Mouse (Mus musculus): ENCODE measurements at regions not wholly inside any gene's neighbourhood (a gene's known extent, or its start where the extent isn't known, plus 50 kb on each side); places are given as distances from the start of the nearest gene placed in this dataset.
"Not testable (repeated sequence)": the region's sequence is repeated elsewhere in the genome, so short reads cannot be mapped to it uniquely, and the experiment has no call there.

DNA sequence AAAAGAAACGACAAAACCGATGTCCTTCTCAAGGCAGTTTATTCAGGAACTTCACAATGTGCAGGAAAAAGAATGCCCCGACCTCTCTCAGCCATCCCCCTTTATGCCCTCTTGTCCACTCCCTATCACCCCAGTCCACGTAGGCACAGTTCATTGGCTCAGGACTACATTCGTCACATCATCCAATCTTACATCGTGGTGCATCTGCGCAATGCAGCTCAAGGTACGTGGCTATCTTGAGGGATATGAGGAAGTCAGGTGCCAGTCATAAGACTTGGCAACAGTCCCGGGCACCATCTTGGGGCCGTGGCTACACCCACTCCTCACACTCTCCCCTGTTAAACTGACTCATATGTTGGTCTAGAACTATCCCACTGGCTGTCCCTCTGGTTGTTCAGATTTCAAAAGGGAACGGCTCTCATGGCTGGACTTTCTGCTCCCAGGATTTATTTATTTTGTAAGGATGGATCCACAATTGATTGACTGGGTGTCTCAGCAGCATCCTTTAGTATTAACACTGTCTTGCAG lies 87.4 kb upstream of the Olfr1402 start:
- DNase-seq, result not testable (repeated sequence)

DNA sequence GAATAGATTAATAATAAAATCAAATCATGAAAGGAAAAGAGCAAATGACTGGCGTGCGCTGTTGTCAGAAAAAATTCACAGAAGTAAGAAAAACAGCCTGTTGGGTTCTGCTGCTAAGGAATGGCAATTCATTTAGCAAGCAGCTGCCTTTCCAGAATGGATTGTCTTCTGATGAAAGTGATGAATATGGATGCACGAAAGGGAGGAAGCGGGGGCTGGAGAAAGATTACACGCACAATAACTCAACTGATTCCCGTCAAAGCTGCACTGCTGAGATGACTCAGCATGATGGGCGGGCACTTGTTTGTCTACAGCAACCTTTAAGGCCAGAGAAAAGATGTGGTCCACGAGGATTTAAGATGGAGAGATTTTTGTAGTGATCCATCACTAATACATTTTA lies 85.4 kb upstream of the Olfr1402 start:
- DNase-seq, result peak; percentile 59

DNA sequence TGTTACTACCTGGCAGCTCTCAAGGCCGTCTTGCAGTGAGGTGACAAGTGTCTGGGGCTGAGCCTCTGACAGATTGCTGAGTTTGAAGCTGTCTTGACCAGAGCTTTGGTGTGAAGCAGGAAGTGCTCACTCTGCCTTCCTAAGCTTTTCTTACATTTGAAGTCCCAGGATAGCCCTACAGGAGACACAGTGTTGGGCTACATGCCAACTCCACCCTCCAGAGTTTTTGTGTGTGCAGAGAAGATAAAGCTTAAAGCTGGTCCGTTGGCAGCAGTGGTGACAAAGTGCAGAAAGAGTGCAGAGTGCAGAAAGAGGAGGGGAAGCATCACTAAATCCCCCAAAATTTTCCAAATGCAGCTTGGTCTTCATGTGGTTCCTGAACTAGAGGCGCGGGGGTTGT lies 70.1 kb upstream of the Olfr1402 start:
- no peak for DNase-seq

DNA sequence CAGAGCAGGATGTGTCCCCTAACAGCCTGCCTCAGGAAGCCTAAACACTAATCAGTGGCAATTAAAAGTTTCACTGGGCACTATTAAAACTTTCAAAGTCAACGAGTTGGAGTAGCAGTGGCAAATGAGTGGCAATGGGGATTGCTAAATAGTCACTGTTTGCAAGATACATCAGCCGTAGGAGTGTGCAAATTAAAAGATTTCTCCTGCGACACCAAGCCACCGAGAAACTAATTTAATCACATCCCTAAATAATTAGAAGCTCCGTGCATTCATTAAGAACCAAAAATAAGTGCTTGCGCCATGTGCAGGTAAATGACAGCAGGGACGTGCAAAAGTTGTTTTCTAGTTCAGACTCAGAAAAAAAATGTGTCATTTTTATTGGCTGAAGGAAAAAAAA lies 69.4 kb upstream of the Olfr1402 start:
- DNase-seq, result no peak

DNA sequence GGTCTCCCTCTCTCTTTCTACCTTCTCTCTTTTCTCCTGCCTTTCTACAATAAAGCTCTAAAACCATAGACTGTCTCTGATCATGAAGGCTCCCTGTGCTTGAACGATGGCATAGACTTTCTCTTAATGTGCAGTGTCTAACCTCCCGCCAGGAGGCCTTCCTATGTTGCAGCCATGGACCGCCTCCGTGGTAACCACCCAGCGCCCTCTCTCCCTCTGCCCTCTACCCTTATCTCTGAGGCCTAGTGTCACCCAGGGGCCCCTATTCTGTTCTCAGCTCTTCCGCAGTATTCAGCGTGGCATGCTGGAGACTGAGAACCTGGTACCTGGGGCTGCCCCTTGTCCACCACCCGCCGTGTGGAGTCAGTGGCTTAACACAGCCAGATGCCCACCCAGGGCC lies 67.5 kb upstream of the Olfr1402 start:
- no peak for DNase-seq

All from layer of hippocampus, adult 9-11 months (tissue).